Mouse (Mus musculus) CH12.LX (cell line): ENCODE measurements around the gene Cs.

Experiments
- CTCF ChIP-seq, 2 experiments: IDR thresholded peaks in 1 of 2; conservative IDR thresholded peaks in 1 of 2; 2 replicates each; pipeline ENCODE4 v1.5.1; 2011 to 2012; ENCODE audit warnings: low read depth in 2 of 2, low read length in 2 of 2, improper control_type of control experiment in 1 of 2, inconsistent platforms in 1 of 2, mild to moderate bottlenecking in 1 of 2, moderate library complexity in 1 of 2
- IRF4 ChIP-seq: IDR thresholded peaks from 2 replicates; pipeline ENCODE4 v1.6.1; 2014; ENCODE audit warnings: low read depth, mild to moderate bottlenecking, inconsistent platforms, low read length, improper control_type of control experiment
- POLR2A ChIP-seq: IDR thresholded peaks from 2 replicates; pipeline ENCODE4 v1.6.1; 2011; ENCODE audit warnings: low read depth, mild to moderate bottlenecking, improper control_type of control experiment, low read length

- TF ChIP-seq POLR2A (no peak), IRF4 (no peak), CTCF (conservative IDR thresholded peaks at IDR 0.05 in 1 of 2, IDR thresholded peaks at IDR 0.05 in 1 of 2; ENCODE audit: low read depth in 2 of 2, low read length in 2 of 2) (no peak)
Observed at GRCm38 (mm10) chr10:128396017-128396673, 58.6 kb downstream of the Cs start.
